In genomic region chr12:52622398-52622797, GRCm38 (mm10) we compare ENCODE assay signal across 17 mouse cellular contexts.
"Had no signal": no experiment of that assay in that cellular context is flagged by ENCODE, and none has a peak within 500 bp of the region (broad histone marks: within the 10 kb centered on the region; RNA-seq: fewer than 3 reads in every experiment).

No protein-coding gene starts in this region.

- ATAC-seq: hindbrain, embryonic 16.5 days; inflammation-experienced regulatory T-cells, adult 6 months; intestine, embryonic 15.5 days; intestine, postnatal 0 days; liver, embryonic 12.5 days had no signal

- DNase-seq: gastrocnemius, postnatal 10 days; gastrocnemius, postnatal 25 days; heart, adult 18-20 months; heart, postnatal 14 days; heart, postnatal 36 days; kidney, adult 18-20 months; kidney, adult 8-10 months; kidney, postnatal 14 days; kidney, postnatal 36 days; layer of hippocampus, adult 9-11 months; layer of hippocampus, postnatal 36 days; left cerebral cortex, postnatal 4 days had no signal
